Mouse (Mus musculus) liver, embryonic 14.5 days (tissue): ENCODE data around the gene Kif16b. TPM values are rescaled to one million over a fixed set of nuclear protein-coding genes. Genes with fewer than 3 reads are reported as not detected.

Experiments
- ATAC-seq: fragments of 200-750 bp; cut with Nextera tagmentation; 2 replicates; pipeline ENCODE4 v1.8.0; 2017; ENCODE audit warnings: moderate number of reproducible peaks, mild to moderate bottlenecking, moderate library complexity; ENCODE audit not compliant: insufficient read depth
- DNase-seq, 3 experiments: peaks; one replicate each; pipeline ENCODE4 v3.0.0-alpha.2; 2012 to 2013; ENCODE audit warnings: low read depth in 3 of 3, low spot score in 3 of 3
- H3K27ac ChIP-seq: fragments of 300-500 bp; sonication (generic); 2 replicates; pipeline ENCODE4 v1.5.1; 2014; ENCODE audit warnings: moderate library complexity, mild to moderate bottlenecking, control low read depth, inconsistent platforms
- H3K27me3 ChIP-seq: fragments of 300-500 bp; sonication (generic); 2 replicates; pipeline ENCODE4 v1.6.1; 2014; ENCODE audit warnings: mild to moderate bottlenecking, low read length, moderate library complexity; ENCODE audit not compliant: control insufficient read depth, insufficient read depth
- H3K36me3 ChIP-seq: fragments of 300-500 bp; sonication (generic); replicated peaks from 2 replicates; pipeline ENCODE4 v1.6.1; 2014; ENCODE audit warnings: low read depth; ENCODE audit not compliant: control insufficient read depth, insufficient read depth
- H3K4me1 ChIP-seq, 2 experiments: fragments of 200-500 bp in 1 of 2; fragments of 300-500 bp in 1 of 2; sonication (generic) in 1 of 2; replicated peaks; 2 replicates each; pipeline ENCODE4 v1.6.1; 2012 to 2014; ENCODE audit warnings: antibody characterized with exemption in 1 of 2, inconsistent platforms in 1 of 2, low read length in 1 of 2; ENCODE audit not compliant: control insufficient read depth in 2 of 2, insufficient read depth in 2 of 2
- H3K4me2 ChIP-seq: fragments of 300-500 bp; sonication (generic); 2 replicates; pipeline ENCODE4 v1.6.1; 2014; ENCODE audit warnings: low read depth, mild to moderate bottlenecking, control low read depth, moderate library complexity
- H3K4me3 ChIP-seq, 2 experiments: fragments of 200-500 bp in 1 of 2; fragments of 300-500 bp in 1 of 2; sonication (generic) in 1 of 2; 2 replicates each; pipeline ENCODE4 v1.5.1; 2012 to 2014; ENCODE audit warnings: low read depth in 2 of 2, low read length in 2 of 2, mild to moderate bottlenecking in 2 of 2, control low read depth in 1 of 2, inconsistent platforms in 1 of 2, moderate library complexity in 1 of 2; ENCODE audit not compliant: insufficient read depth in 1 of 2
- H3K9ac ChIP-seq: fragments of 300-500 bp; sonication (generic); replicated peaks from 2 replicates; pipeline ENCODE4 v1.6.1; 2014; ENCODE audit warnings: mild to moderate bottlenecking, control low read depth, moderate library complexity
- H3K9me3 ChIP-seq: fragments of 300-500 bp; sonication (generic); 2 replicates; pipeline ENCODE4 v1.6.1; 2016; ENCODE audit warnings: low read length, mixed read lengths; ENCODE audit not compliant: control insufficient read depth
- CTCF ChIP-seq: IDR thresholded peaks from 2 replicates; pipeline ENCODE4 v1.5.1; 2016; ENCODE audit warnings: antibody characterized with exemption, low read depth, control low read depth
- EP300 ChIP-seq: IDR thresholded peaks from 2 replicates; pipeline ENCODE4 v1.6.1; 2016; ENCODE audit warnings: antibody characterized with exemption, low read depth
- WGBS: fragments of 180-500 bp; shearing (Covaris S2); extraction: QIAGEN DNeasy Blood & Tissue Kit; methylation state at CpG from one replicate; pipeline ENCODE4 v1.1.7; 2014; ENCODE audit not compliant: insufficient replicate concordance; 5-methylcytosine and 5-hydroxymethylcytosine counted together
- polyA plus RNA-seq, 2 experiments: library from polyadenylated mRNA; depleted of rRNA in 1 of 2; stranded (reverse) in 1 of 2; unstranded in 1 of 2; fragments of >200 nt; fragmentation: Nextera tagmentation in 1 of 2; extraction: Ambion mirVana in 1 of 2; gene quantifications; 2 replicates each; pipeline versions ENCODE4 v1.2.1 to v1.2.3; 2012 to 2014

The Kif16b gene
- polyA plus RNA-seq, 2 experiments: 2.2 to 2.5 TPM

- 61% methylated on average over 1 of the region's 1 CpGs for WGBS
- no peak overlapping the region for H3K4me2 ChIP-seq
- no peaks in the 10 kb centered on the region for H3K4me1 ChIP-seq
- no peak overlapping the region for H3K27ac ChIP-seq
- TF ChIP-seq EP300: no peak
- TF ChIP-seq CTCF: no peak
- H3K9ac ChIP-seq: no peak overlapping the region
- no peaks in the 10 kb centered on the region for H3K27me3 ChIP-seq
- H3K9me3 ChIP-seq: no peaks in the 10 kb centered on the region
- ATAC-seq (no peak), DNase-seq (no peak)
- H3K4me3 ChIP-seq: no peak overlapping the region
- H3K36me3 ChIP-seq: no peaks in the 10 kb centered on the region
Measured at GRCm38 (mm10) chr2:142803760-142804448, 97.4 kb downstream of the Kif16b start.

- Histone ChIP-seq H3K27ac (no peak overlapping the region), H3K4me3 (no peak overlapping the region), H3K9ac (no peak overlapping the region), H3K27me3 (no peaks in the 10 kb centered on the region), H3K4me1 (no peaks in the 10 kb centered on the region), H3K9me3 (no peaks in the 10 kb centered on the region), H3K4me2 (no peak overlapping the region), H3K36me3 (no peaks in the 10 kb centered on the region)
- WGBS: 63% methylated on average over 6 of the region's 6 CpGs
- TF ChIP-seq CTCF (no peak), EP300 (no peak)
- ATAC-seq (no peak), DNase-seq (no peak)
Measured at GRCm38 (mm10) chr2:142797310-142797709, 104.0 kb downstream of the Kif16b start.

- Histone ChIP-seq H3K4me2 (peak overlapping the region; percentile 19), H3K4me1 (peaks cover 3 to 11% of the 10 kb centered on the region in 2 experiments), H3K36me3 (no peaks in the 10 kb centered on the region), H3K9ac (no peak overlapping the region), H3K27me3 (no peaks in the 10 kb centered on the region), H3K9me3 (no peaks in the 10 kb centered on the region), H3K27ac (no peak overlapping the region), H3K4me3 (no peak overlapping the region)
- ATAC-seq (peak; percentile 81), DNase-seq (peak; percentile 10 to 23 (median 19))
- TF ChIP-seq CTCF (no peak), EP300 (peak; percentile 39; the same call in 1 of the 2 replicates)
- 23% methylated on average over 1 of the region's 1 CpGs for WGBS
Measured at GRCm38 (mm10) chr2:142775358-142775757, 126.0 kb downstream of the Kif16b start.

GRCm38 (mm10) chr2:142774752-142775151 lies 126.6 kb downstream of the Kif16b start:
- DNase-seq (no peak), ATAC-seq (peak; percentile 54; the same call in 1 of the 2 replicates)
- no peak for TF ChIP-seq CTCF
- no peak for TF ChIP-seq EP300
- H3K9me3 ChIP-seq: no peaks in the 10 kb centered on the region
- no peak overlapping the region for H3K27ac ChIP-seq
- peak overlapping the region; percentile 19; the same call in 1 of the 2 replicates for H3K4me2 ChIP-seq
- WGBS: 53% methylated on average over 1 of the region's 1 CpGs
- H3K36me3 ChIP-seq: no peaks in the 10 kb centered on the region
- no peak overlapping the region for H3K4me3 ChIP-seq
- peaks cover 3 to 11% of the 10 kb centered on the region in 2 experiments for H3K4me1 ChIP-seq
- H3K9ac ChIP-seq: no peak overlapping the region
- H3K27me3 ChIP-seq: no peaks in the 10 kb centered on the region

GRCm38 (mm10) chr2:142769647-142770121 lies 131.6 kb downstream of the Kif16b start:
- DNase-seq (no peak), ATAC-seq (no peak)
- H3K9me3 ChIP-seq: no peaks in the 10 kb centered on the region
- H3K27ac ChIP-seq: no peak overlapping the region
- no peaks in the 10 kb centered on the region for H3K27me3 ChIP-seq
- 85% methylated on average over 11 of the region's 11 CpGs for WGBS
- H3K4me2 ChIP-seq: no peak overlapping the region
- no peak overlapping the region for H3K4me3 ChIP-seq
- no peaks in the 10 kb centered on the region for H3K36me3 ChIP-seq
- TF ChIP-seq EP300: no peak
- TF ChIP-seq CTCF: no peak
- H3K9ac ChIP-seq: no peak overlapping the region
- peaks cover 0 to 2% of the 10 kb centered on the region in 2 experiments; a peak in 2 of 4 replicates for H3K4me1 ChIP-seq
